Mouse (Mus musculus) left cerebral cortex, adult 9 months (tissue): ENCODE measurements around the gene Hal.
"Not testable (repeated sequence)": the region's sequence is repeated elsewhere in the genome, so short reads cannot be mapped to it uniquely, and the experiment has no call there.

ENCODE experiments used
- DNase-seq, 2 experiments: peaks; one replicate each; pipeline ENCODE4 v3.0.0; 2022; ENCODE audit warnings: low spot score in 2 of 2

The Hal gene

DNA sequence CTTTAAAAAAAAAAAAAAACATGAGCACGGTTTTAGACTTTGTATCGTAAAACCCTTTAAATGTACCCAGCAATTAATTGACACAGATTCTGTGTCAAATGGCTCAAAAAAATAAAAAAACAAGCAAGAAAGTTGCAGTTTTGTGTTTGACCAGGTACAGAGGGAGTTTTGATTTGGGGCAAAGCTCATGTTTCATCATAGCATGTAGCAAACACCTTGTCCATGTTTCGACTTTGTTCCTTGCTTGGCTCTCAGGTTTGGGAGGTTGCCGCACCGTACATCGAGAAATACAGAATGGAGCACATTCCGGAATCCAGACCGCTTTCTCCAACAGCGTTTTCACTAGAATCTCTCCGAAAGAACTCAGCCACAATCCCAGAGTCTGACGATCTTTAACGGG is 27.4 kb downstream of the Hal start:
- DNase-seq: no peak

DNA sequence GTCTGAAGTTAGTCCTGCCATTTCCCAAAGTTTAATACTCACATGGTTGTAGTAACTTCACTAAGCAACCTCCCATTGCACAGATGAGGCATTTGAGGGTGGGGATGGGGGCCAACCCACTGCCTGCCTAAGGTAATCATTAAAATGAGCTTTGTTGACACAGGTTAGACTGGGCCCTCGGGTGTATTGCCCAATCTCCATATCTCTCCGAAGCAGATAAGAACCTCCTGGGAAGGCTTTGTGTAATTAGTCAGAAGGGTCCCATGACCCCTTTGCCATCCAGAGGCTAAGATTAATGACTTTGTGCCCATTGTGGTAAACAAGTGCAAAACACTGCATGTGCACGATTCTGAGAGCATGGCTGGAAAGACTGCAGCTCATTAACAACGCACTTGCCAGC is 29.2 kb downstream of the Hal start:
- DNase-seq: no peak

DNA sequence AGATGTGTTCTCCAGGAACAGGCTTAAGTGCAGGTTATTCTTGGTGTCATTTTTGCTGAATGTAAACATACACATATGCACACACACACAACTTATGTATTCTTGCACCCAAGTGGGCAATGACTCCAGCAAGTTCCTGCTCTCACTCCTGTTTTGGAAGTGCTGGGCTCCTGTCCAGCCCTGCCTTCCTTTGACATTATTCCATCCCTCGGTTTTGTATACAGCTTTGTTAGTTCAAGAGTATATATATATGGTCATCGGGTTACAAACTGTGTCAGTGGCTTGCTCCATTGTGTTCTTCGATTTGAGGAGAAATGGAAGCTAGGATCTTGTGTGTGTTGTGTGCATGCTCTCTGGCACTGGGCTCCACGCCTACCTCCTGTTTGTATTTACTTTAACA is 29.6 kb downstream of the Hal start:
- no peak for DNase-seq

DNA sequence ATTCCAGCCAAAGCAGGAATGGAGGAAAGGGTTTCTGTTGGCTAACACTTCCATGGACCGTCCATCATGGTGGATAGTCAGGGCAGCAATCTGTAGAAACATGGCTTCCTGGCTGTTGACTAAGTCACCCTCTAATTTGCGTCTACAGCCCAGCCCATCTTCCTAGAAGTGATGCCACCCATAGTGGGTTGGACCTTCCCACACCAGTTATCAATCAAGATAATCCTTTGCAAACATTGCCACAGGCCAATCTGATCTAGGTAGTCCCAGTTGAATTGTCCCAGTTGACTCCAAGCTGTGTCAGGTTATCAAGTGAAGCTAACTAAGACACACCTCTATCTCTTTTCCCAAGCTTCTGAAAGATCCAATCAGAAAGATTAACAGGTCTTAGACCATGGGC is 30.1 kb downstream of the Hal start:
- DNase-seq: no peak

DNA sequence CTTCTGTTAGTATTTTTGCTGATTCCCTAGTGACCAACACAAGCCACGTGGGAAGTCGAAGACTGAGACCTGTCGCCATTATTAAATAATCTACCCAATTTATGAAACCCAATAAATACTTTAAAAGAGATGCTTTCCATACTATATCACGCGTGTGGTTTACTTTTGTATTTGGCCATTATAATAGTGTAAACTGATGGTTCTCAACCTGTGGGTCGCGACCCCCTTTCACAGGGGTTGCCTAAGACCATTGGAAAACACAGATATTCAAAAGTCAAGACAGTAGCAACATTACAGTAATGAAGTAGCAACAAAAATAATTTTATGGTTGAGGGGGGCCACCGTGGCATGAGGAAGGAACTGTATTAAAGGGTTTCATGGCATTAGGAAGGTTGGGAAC is 30.6 kb downstream of the Hal start:
- DNase-seq: no peak

DNA sequence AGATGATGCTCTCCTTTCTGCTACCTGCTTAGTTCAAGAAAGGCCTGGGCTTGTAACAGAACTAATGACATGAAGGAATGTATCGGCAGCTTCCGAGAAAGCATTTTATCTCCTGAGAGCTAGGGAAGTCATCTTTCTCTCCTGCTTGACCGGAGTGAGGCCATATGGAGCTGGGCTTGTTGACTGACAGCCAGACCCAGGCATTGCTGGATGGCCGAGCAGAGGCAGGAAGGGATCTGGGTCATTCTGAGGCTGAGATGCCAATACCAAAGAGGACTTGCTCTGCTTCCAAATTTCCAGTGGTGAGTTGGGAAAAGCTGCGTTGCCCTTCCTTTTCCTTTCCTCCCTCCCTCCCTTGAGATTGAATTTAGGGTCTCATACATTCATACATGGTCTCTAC is 31.2 kb downstream of the Hal start:
- DNase-seq: no peak

DNA sequence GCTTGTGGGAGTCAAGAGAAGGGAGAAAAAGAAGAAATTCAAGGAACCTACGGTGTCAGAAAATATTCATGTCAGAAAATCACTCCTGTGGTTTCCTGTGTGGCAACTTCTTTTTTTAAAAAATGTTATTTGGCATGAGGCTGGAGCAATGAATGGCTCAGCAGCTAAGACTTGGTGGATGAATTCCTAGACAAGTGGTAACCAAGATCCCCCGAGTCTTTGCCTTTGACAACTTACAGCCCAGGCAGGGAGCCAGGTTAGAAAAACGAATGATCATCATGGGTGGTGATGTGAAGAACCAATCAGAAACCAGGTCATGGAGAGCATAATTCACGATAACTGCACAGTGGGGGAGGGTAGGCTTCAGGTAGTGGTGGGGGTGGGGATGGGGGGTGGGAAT is 32.4 kb downstream of the Hal start:
- no peak for DNase-seq

DNA sequence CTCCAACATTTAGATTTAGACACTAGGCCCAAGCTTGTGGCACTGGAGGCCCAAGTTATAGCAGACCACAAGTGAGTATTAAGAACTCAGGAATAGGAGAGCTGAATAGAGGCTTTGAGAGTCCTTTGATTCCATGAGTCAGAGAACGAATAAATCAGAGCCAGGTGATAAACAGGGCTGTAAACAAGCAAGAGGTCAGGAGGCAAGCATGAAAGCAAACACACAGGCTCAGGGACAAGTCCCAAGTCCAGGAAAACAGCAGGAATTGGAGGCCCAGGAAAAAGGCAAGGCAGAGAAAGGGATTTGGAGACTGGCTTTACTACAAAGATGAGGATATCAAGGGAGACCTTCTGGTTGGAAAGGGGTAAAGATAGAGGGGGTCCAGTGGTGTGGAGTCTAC is 36.8 kb downstream of the Hal start:
- DNase-seq: no peak

DNA sequence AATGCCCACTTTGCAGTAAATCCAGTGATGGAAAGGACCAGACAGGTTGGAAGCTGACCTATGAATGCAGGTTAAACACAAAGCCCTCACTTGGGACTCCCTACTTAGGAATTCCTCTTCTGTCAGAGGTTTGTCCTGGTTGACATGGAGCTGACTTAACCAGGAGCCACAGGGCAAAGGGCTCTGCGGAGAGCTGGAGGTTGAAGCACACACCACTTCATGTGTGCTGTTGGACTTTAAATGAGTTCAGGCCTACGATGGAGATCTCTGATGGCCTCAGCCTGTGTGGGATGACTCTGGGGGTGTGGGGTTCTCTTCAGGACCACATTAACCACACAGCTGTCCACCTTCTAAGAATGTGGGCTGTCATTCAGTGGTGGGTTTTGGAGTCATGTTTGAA is 49.7 kb downstream of the Hal start:
- DNase-seq: no peak

DNA sequence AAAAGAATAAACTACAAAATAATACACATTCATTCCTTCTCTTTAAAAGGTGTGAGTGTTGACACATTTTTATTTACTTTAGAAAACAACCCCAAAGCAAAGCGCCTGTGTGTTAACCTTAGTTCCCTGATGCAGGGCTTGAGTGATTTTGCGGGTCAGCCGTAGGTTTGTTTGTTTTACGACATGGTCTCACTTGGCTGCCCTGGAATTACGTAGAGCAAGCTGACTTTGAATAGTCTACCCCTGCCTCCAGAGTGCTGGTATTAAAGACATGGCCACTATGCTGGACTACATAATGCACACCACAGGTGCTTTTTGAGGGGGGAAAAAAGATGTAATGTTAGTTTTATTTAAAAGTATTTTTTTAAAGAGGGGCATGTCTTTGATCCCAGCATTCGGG is 50.2 kb downstream of the Hal start:
- DNase-seq: no peak

DNA sequence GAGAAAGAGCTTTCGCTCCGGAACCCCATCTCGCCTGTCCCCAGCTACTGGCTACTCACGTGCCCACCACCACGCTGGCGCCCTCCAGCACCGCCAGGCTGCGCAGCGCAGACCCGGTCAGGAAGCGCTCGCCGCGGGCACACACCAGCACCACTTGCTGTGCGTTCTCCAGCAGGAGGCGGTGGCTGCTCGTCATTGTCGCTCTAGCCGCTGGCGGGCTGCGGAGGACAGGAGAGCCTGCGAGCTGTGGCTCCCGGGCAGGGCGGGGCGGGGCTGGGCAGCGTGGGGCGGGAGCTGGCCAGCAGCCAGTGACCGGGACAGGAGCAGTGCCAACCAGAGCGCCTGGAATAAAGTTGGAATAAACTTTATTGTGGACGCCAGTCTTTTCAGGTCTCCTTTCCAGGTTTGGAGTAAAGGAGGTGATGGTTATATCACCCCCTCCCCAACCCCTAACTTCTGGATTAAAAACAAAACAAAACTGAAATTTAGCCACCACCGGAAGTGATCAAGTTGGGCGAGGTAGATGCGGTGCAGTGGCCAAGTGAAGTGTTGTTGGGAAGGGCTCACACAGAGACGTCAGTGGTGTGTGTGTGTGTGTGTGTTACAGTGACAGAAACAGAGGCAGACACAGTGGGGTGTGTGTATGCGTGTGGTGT is 51.3 kb downstream of the Hal start, which contains the start of gene Amdhd1:
TSS of gene Amdhd1 (minus strand) at position 259 of the 656 bp plus-strand sequence.
- DNase-seq: peak in 1 of 2 experiments; percentile 59

DNA sequence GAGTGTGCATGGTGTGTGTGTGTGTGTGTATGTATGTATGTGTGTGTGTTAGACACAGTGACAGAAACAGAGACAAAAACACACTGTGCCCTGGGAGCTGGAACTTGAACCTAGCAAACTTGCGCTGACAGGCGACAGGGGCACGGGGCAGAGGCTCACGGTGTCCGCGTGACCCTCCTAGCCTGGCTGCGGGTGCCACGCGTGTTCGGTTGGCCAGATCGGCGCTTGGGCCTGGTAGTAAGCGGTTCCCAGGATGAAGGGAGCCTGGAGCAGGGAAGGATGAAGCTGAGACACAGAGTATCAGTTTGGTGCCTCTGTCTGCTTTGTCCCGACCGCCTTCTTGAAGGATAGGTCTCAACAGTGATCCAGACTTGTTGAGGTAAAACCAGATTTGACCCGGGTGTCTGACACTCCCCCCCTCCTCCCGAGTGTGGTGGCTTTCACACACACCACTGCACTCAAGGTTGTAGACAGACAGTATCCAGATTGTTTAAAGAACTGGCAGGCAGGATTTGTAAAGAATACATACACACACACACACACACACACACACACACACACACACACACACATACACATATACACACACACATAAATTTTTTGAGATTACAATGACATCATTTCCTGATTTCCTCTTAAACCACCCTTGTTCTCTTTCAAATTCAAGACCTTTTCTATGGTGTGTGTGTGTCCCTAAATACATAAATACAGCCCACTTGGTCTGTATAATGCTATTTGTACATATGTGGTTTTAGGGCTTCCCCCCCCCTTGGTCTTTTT is 52.1 kb downstream of the Hal start, which contains the start of gene Ccdc38:
TSS of gene Ccdc38 (plus strand) at position 202 of the 780 bp plus-strand sequence.
- no peak for DNase-seq

DNA sequence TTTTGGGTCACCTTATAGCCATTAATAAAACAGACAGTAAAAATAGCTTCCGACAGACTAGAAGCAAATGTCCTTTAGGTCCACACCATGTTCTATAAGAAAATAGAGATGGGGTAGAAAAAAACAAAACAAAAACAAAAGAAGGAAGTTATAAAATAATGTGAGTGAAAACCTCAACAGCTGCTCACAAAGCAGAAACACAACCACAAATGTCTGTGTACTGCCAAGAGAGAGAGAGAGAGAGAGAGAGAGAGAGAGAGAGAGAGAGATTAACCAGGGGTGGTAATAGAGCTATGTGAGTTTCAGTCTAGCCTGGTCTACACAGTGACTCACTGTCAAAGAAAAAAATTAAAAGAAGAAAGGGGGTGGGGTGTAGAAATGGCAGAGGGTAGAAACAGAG is 53.0 kb downstream of the Hal start:
- no peak for DNase-seq

DNA sequence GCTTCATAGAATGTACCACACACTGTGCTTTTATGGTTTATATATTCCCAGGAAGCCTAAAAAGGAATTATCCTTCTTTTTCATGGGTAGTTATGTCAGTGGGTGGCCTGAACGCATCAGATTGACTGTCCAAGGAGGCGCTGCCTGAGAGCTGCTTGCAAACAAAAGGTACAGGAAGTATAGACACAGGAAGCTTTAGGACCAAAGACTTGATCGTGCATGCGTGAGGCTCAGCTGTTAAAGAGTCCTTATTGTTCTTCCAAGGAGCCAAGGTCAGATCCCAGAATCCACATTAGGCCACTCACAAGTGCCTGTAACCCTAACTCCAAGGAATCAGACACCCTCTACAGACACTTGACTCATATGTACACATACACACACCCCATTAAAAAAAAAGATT is 53.8 kb downstream of the Hal start:
- no peak for DNase-seq

DNA sequence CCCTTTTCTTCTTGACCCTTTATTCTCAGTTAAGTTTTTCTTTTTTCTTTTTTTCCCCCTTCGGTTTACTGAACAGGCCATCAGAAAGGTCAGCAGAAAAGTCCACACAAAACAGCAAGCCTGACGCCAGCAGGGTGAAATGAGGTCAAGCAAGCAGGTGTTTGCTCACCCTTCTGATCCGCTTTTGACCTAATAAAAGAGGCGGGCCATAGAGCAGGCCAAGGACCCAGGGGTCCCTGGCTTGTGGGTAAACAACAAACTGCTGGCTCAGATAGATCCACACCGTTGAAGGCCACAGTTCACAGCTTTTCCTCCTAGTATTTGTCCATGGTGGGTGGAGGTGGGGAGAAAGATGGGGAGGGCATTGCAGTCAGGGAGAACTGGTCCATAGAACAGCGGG is 54.6 kb downstream of the Hal start:
- DNase-seq: no peak

DNA sequence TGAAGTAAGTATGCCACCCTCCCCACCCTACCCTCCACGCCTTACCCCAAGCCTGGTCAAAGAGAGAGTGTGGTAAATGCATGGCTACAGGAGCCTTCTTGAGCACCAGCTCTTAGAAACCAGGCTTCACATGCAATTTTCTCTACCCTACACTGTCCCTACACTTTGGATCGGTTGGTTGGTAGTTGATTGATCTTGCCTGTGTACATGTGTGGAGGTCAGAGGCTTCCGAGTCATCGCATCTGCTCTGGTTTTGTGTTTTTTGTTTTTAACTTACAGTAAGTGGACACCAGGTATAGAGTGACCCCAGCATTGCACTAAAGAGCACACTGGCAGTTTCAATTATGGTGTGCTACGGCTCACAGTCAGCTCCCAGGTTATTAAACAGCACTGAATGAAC is 55.6 kb downstream of the Hal start:
- DNase-seq: no peak

DNA sequence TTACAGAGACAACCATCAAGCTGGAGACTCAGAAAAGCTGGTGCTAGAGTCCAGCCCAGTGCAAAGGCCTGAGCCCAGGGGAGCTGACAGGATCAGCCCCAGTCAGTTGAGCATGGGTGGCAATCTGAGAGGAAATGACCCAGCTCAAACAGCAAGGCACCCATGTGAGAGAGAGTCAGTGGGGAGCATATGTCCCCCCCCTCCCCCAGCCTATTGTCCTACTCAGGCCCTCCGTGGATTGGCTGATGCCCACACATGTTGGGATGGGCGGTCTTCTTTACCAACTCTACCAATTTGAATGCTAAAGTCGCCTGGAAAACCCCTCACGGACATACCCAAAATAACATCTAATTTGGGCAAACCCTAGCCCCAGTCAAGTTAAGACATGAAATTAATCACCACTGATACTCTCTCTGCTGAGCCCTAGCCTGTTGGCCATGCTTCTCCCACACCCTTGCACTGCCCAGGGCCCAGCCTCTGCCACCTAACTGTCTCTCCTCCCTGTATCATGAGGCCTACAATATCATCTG is 59.2 kb downstream of the Hal start:
- DNase-seq: no peak

DNA sequence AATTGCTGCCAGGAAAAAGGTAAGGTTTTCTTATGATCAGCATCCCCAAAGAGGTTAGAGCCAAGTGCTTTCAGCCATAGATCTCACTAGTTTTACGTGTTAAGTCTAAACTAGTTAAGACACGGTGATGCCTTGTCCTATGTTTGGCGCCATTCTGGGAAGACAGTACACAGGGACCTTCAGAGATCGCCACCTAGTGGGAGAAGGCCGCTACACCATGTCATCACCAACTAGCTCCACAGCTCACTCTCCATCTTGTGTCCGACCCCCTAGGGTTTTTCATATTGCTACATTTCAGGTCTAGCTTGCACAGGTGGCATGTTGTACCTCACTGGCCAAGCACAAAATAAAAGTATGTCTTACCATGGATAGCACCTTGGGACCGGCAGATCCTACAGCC is 60.4 kb downstream of the Hal start:
- peak in 1 of 2 experiments; percentile 80 for DNase-seq

DNA sequence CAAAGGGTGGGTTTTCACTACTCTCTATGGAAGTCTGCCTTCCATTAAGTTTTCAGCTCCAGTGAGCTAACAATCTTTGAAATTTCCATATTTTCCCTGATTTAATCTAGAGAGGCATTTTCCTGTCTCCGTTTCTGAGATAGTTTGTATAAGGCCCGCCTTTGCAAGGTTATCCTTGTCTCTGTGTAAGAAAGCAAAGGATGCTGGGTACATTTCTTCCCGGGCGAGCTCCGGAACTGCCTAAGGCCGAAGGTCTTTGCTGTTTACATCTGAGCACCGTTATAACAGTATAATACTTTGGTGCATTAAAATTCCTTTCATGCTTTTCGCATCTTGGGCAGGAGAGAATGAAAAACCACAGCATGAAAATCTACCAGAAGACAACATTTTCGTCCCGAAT is 61.3 kb downstream of the Hal start:
- DNase-seq: no peak

DNA sequence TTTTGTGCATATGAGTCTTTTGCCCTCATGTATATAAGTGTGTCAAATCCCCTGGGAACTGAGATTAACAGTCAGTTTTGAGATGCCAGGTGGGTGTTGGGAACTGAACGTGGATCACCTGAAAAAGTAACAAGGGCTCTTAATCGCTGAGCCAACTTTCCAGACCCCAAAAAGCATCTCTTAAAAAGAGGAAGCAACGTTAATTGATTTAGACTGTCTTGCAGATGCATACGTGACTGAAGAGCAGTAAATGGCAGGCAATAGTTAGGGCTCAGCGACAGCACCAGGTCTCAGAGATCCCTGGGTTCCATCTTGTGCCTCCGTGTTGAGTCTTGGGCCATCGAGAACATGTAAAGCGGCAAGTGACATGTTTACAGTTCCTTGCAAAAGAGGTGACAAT is 64.0 kb downstream of the Hal start:
- no peak for DNase-seq

DNA sequence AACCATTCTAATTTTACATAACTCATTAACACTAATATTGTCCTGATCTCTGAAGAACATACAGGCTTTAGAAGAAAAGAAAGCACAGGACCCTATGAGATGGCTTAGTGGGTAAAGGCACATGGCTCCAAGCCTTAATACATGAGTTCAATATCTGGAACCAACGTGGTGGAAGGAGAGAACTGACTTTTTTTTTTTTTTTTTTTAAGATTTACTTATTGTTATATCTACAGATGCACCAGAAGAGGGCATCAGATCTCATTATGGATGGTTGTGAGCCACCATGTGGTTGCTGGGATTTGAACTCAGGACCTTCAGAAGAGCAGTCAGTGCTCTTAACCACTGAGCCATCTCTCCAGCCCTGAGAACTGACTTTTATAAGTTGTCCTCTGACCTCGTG is 69.4 kb downstream of the Hal start:
- not testable (repeated sequence) for DNase-seq

DNA sequence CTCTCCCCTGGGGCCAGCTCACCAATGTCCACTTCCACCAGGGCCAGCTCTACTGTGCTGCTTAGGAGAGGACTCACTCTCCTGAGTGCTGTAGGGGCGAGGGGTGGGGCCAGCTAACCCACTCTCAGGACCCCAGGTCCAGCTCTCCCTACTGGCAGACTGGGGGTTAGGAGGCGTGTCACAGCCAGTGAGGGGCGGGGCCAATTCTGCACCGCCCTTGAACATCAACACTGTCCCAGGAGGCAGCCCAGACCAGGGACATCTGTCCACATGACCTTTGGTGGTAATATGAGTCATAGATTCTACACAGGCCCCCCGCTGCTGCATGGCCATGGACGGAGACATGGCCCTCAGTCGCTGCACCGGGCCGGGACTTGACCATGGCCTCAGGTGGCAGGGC is 71.2 kb downstream of the Hal start:
- no peak for DNase-seq

DNA sequence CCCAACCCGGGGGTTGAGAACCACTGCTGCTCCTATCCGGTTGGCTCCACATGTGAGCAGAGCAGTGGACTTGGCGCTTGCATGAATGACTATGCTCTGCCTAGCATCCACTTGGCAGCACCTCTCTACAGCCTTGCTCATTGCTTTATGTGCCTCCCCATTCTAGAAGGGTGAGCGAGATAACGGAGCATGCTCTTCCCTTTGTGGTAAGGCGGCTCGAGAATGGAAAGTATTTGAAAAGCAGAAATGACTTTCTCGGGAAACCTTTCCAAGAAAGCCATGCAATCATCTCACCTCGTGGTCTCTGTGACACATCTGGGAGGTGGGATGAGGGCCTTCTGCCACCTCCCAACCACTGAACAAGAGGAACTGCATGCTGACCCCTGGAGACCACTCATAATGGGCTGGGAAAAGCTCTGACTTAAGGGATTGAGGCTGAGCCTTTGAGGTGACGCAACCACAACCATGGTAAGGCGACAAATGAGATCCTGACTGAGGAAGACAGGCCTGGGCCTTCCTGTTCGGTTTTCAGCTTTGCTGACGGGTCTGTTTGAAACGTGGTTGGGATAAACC is 76.0 kb downstream of the Hal start:
- DNase-seq: no peak
